Mouse (Mus musculus): ENCODE results near the gene Fam98a. TPM values are rescaled to one million over a fixed set of nuclear protein-coding genes. Genes with fewer than 3 reads are reported as not detected.

Gene Fam98a
- 10 to 100 TPM; 33.8 to 41.8 (median 37.5) TPM for total RNA-seq (2022)

GRCm38 (mm10) chr17:75551512-75552400 lies at the start of gene Fam98a:
Fam98a (minus strand) TSS chr17:75551946.
- DNase-seq (ENCODE audit: low spot score in 2 of 2): peak; percentile 96 to 97

GRCm38 (mm10) chr17:75598652-75599051 lies 46.9 kb upstream of the Fam98a start:
- DNase-seq (ENCODE audit: low spot score in 2 of 2): no peak

GRCm38 (mm10) chr17:75582738-75583137 lies 31.0 kb upstream of the Fam98a start:
- DNase-seq (ENCODE audit: low spot score in 2 of 2): no peak

GRCm38 (mm10) chr17:75575608-75576007 lies 23.9 kb upstream of the Fam98a start:
- no peak for DNase-seq (ENCODE audit: low spot score in 2 of 2)

GRCm38 (mm10) chr17:75558041-75558440 lies 6.3 kb upstream of the Fam98a start:
- no peak for DNase-seq (ENCODE audit: low spot score in 2 of 2)

DNA sequence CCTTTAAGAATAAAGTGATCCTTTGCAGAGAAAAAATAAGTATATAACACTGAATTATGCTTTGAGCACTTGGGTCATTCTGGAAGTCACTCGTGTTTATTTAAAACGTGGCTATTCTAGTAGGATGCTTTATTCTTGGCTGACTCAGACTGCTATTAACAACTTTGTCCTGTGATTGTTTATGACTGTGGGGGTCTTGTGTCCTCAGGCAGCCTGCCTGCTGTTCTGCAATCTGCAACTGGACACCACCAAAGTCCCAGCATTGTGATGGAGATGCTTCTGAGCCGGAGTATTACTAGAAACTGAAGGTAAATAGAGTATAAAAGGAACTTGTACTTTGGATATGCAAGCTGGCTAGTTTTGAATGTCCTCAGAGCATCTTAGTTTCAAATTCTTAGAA lies 5.3 kb upstream of the Fam98a start:
- no peak for DNase-seq (ENCODE audit: low spot score in 2 of 2)

- DNase-seq (ENCODE audit: low spot score in 2 of 2): no peak
Observed at GRCm38 (mm10) chr17:75550771-75551413, 854 bp downstream of the Fam98a start.

GRCm38 (mm10) chr17:75544262-75544661 lies 7.5 kb downstream of the Fam98a start:
- no peak for DNase-seq (ENCODE audit: low spot score in 2 of 2)

DNA sequence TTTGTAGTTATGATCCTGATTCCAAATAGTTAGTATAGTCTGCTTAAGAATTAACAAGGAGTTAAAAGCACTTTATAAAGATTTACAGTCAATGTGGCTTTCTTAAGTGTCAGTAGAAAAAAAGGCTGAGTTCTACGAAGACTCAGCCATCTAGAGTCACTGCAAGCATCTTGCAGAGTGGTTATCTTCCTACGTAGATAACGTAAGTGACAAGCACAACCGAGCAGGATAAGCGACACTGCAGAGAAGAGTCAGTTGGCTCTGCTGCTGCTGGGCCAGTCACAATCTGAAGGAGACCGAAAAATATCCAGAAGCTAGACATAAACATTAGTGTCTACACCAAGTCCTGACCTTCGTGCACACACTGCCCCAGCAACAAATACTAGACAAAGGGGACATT lies 8.3 kb downstream of the Fam98a start:
- DNase-seq (ENCODE audit: low spot score in 2 of 2): no peak

GRCm38 (mm10) chr17:75539841-75540240 lies 11.9 kb downstream of the Fam98a start:
- no peak for DNase-seq (ENCODE audit: low spot score in 2 of 2)

GRCm38 (mm10) chr17:75539130-75539529 lies 12.6 kb downstream of the Fam98a start:
- DNase-seq (ENCODE audit: low spot score in 2 of 2): no peak

- no peak for DNase-seq (ENCODE audit: low spot score in 2 of 2)
Observed at GRCm38 (mm10) chr17:75538431-75538830, 13.3 kb downstream of the Fam98a start.

GRCm38 (mm10) chr17:75537050-75537445 lies 14.7 kb downstream of the Fam98a start:
- no peak for DNase-seq (ENCODE audit: low spot score in 2 of 2)

DNA sequence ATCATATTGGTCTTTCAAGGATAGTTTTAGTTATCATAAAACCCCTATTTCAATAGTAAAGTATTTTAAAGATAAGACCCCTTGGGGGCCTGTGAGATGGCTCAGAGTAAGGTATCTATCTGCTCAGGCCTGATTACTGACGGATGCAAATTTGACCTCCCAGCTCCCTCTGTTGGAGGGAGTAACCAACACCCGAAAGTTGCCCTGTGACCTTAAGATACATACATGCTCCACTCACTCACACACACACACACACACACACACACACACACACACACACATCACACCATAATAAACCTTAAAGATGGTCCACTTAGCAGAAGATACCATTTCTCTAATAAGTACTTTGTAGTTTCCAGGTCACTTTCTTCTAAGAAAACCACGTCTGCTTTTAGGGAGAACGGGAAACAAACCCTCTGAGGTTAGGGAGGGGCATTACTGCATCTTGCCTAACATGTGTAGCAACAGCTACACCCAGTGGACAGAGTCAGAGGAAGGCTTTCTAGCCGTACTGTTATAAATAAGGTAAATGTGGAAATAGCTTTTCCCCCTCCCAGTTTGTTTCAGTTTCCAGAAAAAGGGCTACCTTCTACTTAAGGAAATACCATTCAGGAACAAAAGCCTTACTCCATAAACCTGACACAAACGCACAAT lies 15.2 kb downstream of the Fam98a start:
- DNase-seq (ENCODE audit: low spot score in 2 of 2): no peak

GRCm38 (mm10) chr17:75535612-75536011 lies 16.1 kb downstream of the Fam98a start:
- no peak for DNase-seq (ENCODE audit: low spot score in 2 of 2)

DNA sequence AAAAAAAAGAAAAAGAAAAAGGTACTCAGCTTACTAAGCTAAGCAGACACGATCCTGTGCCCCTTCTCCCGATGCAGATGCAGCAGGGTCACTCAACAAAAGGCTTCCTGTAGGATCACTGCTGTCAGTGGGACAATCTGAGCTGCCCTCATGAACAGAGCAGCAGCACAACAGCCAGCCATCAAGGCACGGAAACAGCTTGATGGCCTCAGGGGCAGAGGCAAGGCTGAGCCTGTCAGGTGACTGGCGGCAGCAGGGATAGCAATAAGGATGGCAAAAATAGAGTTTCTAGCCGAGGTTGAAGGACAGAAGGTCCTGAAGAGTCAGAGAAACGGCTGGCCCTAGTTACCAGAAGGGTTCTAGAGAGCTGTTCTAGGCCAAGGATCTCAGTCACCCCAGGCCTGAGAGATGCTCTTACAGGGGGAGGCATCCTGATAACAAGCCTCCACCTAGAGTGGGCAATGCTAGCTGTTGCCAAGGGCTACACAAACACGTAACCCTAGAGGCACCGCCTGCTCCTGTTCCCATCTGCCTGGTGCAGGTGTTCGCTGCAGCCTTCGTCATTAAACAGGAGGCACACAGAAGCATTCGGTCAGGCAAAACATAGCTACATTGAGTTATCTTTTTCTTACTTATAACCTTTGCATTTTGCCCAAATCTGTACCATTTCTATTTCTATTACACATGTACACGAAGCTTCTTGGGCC lies 17.3 kb downstream of the Fam98a start:
- no peak for DNase-seq (ENCODE audit: low spot score in 2 of 2)

DNA sequence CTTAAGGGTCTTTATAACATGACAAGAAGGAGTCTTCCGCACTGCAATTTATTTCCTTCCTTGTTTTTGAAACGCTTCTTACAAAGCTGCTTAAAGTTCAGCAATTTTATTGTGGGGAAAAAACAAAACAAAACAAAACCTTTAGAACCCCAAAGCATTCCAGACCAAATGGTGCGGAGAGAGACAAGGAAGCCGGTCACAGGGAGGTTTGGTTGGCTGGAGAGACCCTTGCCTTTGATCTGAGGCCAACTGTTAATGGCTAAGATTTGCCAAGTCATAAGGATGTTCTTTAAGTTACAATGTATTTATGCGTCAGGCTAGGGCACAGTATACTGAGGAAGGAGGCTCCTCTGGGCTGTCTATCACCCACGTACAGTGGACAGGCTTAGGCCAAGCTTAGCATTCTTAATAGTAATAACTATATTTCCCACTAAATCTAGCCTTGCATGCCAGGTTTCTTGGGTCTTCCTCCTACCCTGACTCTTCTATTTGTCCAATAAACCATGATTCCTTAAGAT lies 19.2 kb downstream of the Fam98a start:
- no peak for DNase-seq (ENCODE audit: low spot score in 2 of 2)

DNA sequence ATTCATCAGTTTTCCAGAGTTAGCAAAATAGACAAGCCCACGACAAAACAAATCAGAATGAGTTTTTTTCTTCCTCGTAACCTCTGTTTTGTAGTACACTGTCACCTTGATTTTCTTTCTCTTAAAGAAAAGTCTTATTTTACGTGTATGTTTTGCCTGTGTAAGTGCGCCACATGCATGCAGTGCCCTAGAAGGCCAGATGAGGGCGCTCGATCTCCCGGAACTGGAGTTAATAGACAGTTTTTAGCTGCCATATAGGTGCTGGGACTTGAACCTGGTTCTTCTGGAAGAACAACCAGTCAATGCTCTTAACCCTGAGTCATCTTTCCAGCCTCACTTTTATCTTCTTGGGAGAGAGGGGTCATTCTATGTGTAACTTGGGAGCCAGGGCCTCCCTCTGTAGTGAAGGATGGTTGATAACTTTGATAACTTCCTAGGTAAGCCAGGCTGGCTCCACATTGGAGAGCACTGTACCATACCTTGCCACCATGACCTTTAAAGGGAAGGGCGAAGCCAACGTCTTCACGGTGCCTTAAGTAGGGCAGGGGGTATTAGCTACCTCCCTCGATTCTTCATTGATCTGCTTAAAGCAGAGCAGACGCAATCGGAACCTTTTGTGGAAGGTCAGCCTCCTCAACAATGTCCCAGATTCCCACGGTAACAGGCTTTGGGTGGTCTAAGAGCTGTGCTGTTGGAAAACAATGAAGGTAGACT lies 22.4 kb downstream of the Fam98a start:
- DNase-seq (ENCODE audit: low spot score in 2 of 2): no peak

GRCm38 (mm10) chr17:75526411-75526810 lies 25.3 kb downstream of the Fam98a start:
- no peak for DNase-seq (ENCODE audit: low spot score in 2 of 2)

DNA sequence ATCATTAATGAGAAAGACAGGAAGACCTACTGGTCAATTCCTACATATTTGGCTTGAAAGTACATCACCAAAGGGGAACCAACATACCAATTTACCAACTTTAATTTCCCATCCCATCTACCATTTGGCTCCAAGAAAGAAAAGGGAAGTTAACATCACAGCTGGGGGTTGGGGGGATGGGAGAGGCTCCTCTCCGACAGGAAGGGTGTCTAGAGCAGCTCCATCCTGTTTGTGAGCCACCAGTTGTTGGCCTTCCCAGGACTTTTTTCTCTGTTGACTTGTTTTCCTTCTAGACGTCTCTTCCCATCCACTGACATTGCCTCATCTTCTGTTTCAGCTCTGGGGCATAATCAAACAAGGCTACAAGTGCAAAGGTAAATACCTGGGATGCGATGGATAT lies 27.9 kb downstream of the Fam98a start:
- no peak for DNase-seq (ENCODE audit: low spot score in 2 of 2)
